Mouse (Mus musculus) kidney, adult 2 months (tissue): ENCODE results near the gene Zfp580. TPM values are rescaled to one million over a fixed set of nuclear protein-coding genes. Genes with fewer than 3 reads are reported as not detected.

Source experiments
- DNase-seq: peaks from one replicate; pipeline ENCODE4 v3.0.0; 2021
- H3K27ac ChIP-seq: fragments of 200-500 bp; 2 replicates; pipeline ENCODE4 v1.5.1; 2012; ENCODE audit warnings: low read depth, low read length, control low read depth, inconsistent platforms; ENCODE audit not compliant: insufficient read depth
- H3K27me3 ChIP-seq: fragments of 200-500 bp; replicated peaks from 2 replicates; pipeline ENCODE4 v1.6.1; 2012; ENCODE audit warnings: mild to moderate bottlenecking, moderate library complexity, low read length, inconsistent platforms; ENCODE audit not compliant: control insufficient read depth, insufficient read depth
- H3K36me3 ChIP-seq: fragments of 200-500 bp; 2 replicates; pipeline ENCODE4 v1.6.1; 2012; ENCODE audit warnings: mild to moderate bottlenecking, moderate library complexity, low read length, inconsistent platforms; ENCODE audit not compliant: control insufficient read depth, insufficient read depth
- H3K4me1 ChIP-seq: fragments of 200-500 bp; 2 replicates; pipeline ENCODE4 v1.6.1; 2011; ENCODE audit warnings: low read length; ENCODE audit not compliant: control insufficient read depth, insufficient read depth
- H3K4me3 ChIP-seq: fragments of 200-500 bp; 2 replicates; pipeline ENCODE4 v1.5.1; 2011; ENCODE audit warnings: mild to moderate bottlenecking, low read depth, low read length, control low read depth; ENCODE audit not compliant: insufficient read depth
- CTCF ChIP-seq: fragments of 200-500 bp; conservative IDR thresholded peaks from 2 replicates; pipeline ENCODE4 v1.5.1; 2011; ENCODE audit warnings: low read depth, mild to moderate bottlenecking, control low read depth, low read length, moderate library complexity, mixed read lengths; ENCODE audit not compliant: insufficient read depth, insufficient read length
- POLR2A ChIP-seq: fragments of 200-500 bp; IDR thresholded peaks from one replicate; pipeline ENCODE4 v1.6.1; 2011; ENCODE audit warnings: low read depth, low read length, control low read depth
- WGBS: fragments of 180-500 bp; shearing (Covaris S2); methylation state at CpG from one replicate; pipeline ENCODE4 v1.1.7; 2018; 5-methylcytosine and 5-hydroxymethylcytosine counted together
- polyA plus RNA-seq: library from polyadenylated mRNA; depleted of rRNA; stranded (reverse); fragments of >200 nt; gene quantifications from 2 replicates; pipeline ENCODE4 v1.2.3, GENCODE M21; 2012

Gene Zfp580
- polyA plus RNA-seq, 1 experiment, result 17.0 TPM

DNA sequence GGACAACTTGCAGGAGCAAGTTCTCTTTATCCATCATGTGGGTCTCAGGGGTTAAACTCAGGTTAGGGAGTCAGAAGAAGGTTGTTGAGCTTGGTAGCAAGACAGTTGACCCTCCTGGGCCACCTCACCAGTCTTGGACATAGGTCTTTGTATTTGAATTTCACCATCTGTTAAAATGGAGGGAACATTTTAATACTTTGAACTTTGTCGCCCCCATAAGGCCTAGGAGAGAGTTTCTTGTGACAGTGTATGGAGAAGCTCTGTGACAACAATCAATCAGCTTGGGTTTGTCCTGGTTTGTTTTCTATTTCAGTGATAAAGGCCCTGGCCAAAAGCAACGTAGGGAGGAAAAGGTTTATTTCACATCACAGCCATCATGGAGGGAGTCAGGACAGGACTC lies 4.0 kb upstream of the Zfp580 start:
- no peak overlapping the region for H3K27ac ChIP-seq
- 23% methylated on average over 2 of the region's 2 CpGs for WGBS
- H3K4me3 ChIP-seq, result no peak overlapping the region
- TF ChIP-seq POLR2A (no peak), CTCF (0 out of 2 replicates have a peak, but pooled peaks have one; percentile 2)
- H3K27me3 ChIP-seq, result no peaks in the 10 kb centered on the region
- peaks cover 3% of the 10 kb centered on the region; the same call in 1 of the 2 replicates for H3K4me1 ChIP-seq
- peak; percentile 67 for DNase-seq
- no peaks in the 10 kb centered on the region for H3K36me3 ChIP-seq

GRCm38 (mm10) chr7:5052438-5052837 lies 1.1 kb downstream of the Zfp580 start:
- Histone ChIP-seq H3K4me1 (peaks cover 5% of the 10 kb centered on the region; the same call in 1 of the 2 replicates), H3K27ac (no peak overlapping the region), H3K36me3 (no peaks in the 10 kb centered on the region), H3K27me3 (peaks cover 1% of the 10 kb centered on the region; the same call in 1 of the 2 replicates), H3K4me3 (peak overlapping the region; percentile 15; the same call in 1 of the 2 replicates)
- no peak for DNase-seq
- 8% methylated on average over 12 of the region's 12 CpGs for WGBS
- no peak for TF ChIP-seq POLR2A
- no peak for TF ChIP-seq CTCF

DNA sequence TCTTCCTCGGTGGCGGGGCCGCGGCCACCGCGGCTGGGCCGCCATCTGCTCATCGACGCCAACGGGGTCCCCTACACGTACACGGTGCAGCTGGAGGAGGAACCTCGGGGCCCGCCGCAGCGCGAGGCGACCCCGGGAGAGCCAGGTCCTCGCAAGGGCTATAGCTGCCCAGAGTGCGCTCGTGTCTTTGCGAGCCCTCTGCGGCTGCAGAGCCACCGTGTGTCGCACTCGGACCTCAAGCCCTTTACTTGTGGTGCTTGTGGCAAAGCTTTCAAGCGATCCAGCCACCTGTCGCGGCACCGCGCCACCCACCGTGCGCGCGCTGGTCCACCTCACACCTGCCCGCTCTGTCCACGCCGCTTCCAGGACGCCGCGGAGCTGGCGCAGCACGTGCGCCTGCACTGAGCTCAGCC lies 1.6 kb downstream of the Zfp580 start:
- TF ChIP-seq CTCF (no peak), POLR2A (no peak)
- H3K36me3 ChIP-seq, result no peaks in the 10 kb centered on the region
- no peak overlapping the region for H3K4me3 ChIP-seq
- H3K4me1 ChIP-seq, result peaks cover 5% of the 10 kb centered on the region; the same call in 1 of the 2 replicates
- H3K27ac ChIP-seq, result no peak overlapping the region
- no peak for DNase-seq
- peaks cover 1% of the 10 kb centered on the region; the same call in 1 of the 2 replicates for H3K27me3 ChIP-seq
- 10% methylated on average over 45 of the region's 45 CpGs for WGBS

DNA sequence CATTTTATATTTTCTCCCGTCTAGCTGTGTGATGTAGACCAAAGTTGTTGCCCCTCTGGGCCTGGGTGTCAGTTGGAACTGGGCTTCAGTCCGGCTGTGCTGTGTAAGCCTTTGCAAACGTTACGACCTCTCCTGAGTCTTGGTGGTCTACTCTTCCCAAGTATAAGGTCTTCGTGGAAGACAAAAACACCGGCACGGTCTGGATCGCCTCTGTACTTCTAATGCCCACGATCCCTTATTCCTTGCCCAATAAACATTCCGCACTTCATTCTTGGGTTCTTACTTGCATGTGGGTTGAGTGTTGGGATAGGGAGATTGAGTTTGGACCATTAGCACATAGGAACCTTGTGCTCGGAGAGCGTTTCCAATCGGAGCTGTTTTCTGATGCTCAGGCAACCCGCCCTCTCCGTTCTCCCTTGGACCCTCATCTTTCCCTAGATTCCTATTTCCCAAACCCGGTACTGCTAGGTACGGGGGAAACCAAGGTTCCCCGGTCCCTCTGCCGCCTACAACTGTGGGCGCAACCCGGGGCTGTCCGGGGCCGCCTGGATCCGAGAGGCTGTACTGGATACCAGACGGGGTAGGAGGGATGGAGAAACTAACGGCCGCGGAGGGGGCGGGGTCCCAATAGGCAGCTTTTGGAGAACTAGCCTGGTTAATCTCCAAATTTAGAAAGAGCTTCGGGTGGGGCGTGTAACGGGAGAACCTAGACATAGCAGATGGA lies 2.3 kb downstream of the Zfp580 start:
- no peak for TF ChIP-seq POLR2A
- no peak for TF ChIP-seq CTCF
- no peak for DNase-seq
- H3K36me3 ChIP-seq, result no peaks in the 10 kb centered on the region
- no peak overlapping the region for H3K27ac ChIP-seq
- 21% methylated on average over 32 of the region's 32 CpGs for WGBS
- H3K4me3 ChIP-seq, result peak overlapping the region; percentile 21; the same call in 1 of the 2 replicates
- peaks cover 5% of the 10 kb centered on the region; the same call in 1 of the 2 replicates for H3K4me1 ChIP-seq
- peaks cover 1% of the 10 kb centered on the region; the same call in 1 of the 2 replicates for H3K27me3 ChIP-seq

- Histone ChIP-seq H3K36me3 (no peaks in the 10 kb centered on the region), H3K27ac (no peak overlapping the region), H3K4me1 (peaks cover 3% of the 10 kb centered on the region; the same call in 1 of the 2 replicates), H3K27me3 (peaks cover 1% of the 10 kb centered on the region; the same call in 1 of the 2 replicates), H3K4me3 (peak overlapping the region; percentile 43)
- DNase-seq, result no peak
- TF ChIP-seq POLR2A, result no peak
- TF ChIP-seq CTCF, result no peak
- WGBS, result 3% methylated on average over 51 of the region's 55 CpGs
These were observed 5.4 kb downstream of the Zfp580 start for GRCm38 (mm10) chr7:5056651-5057263.

DNA sequence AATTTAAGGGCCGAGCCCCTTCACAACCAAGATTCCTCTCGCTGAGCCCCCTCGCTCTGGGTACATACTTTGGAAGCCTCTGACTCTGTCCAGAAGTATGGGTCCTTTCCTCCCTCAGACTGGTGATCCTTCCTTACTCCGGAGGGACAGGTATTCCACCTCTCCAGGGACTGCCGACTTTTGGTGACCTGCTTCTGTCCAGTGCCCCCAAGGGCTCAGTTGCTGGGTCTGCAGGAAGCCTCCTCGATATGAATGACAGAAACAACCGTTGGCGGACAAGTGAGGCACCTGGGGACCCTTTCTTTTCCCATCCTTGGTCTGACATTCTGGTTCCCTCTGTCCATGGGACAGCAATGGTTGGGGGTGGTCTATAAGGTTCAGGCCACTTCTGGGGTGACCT lies 6.0 kb downstream of the Zfp580 start:
- peaks cover 3% of the 10 kb centered on the region; the same call in 1 of the 2 replicates for H3K4me1 ChIP-seq
- DNase-seq, result no peak
- 39% methylated on average over 8 of the region's 8 CpGs for WGBS
- H3K4me3 ChIP-seq, result no peak overlapping the region; the same call in 1 of the 2 replicates
- no peaks in the 10 kb centered on the region for H3K36me3 ChIP-seq
- no peak for TF ChIP-seq POLR2A
- TF ChIP-seq CTCF, result no peak
- peaks cover 1% of the 10 kb centered on the region; the same call in 1 of the 2 replicates for H3K27me3 ChIP-seq
- no peak overlapping the region for H3K27ac ChIP-seq

- Histone ChIP-seq H3K4me3 (no peak overlapping the region), H3K36me3 (no peaks in the 10 kb centered on the region), H3K27ac (no peak overlapping the region), H3K4me1 (peaks cover 3% of the 10 kb centered on the region; the same call in 1 of the 2 replicates), H3K27me3 (peaks cover 1% of the 10 kb centered on the region; the same call in 1 of the 2 replicates)
- DNase-seq, result no peak
- WGBS, result 47% methylated on average over 11 of the region's 11 CpGs
- TF ChIP-seq POLR2A (no peak), CTCF (0 out of 2 replicates have a peak, but pooled peaks have one; percentile 21)
These were observed 6.5 kb downstream of the Zfp580 start for GRCm38 (mm10) chr7:5057804-5058203.
